Mouse (Mus musculus) adrenal gland, postnatal 4 days (tissue): ENCODE data around the gene Stx6. TPM values are rescaled to one million over a fixed set of nuclear protein-coding genes. Genes with fewer than 3 reads are reported as not detected.

Experiments
- DNase-seq, 2 experiments: peaks; one replicate each; pipeline ENCODE4 v3.0.0; 2021 to 2022; ENCODE audit warnings: low spot score in 2 of 2, mixed read lengths in 2 of 2
- total RNA-seq, 2 experiments: library from RNA; stranded (reverse); gene quantifications; 2 replicates each; pipeline ENCODE4 v1.2.3; 2021

The Stx6 gene
- total RNA-seq, 2 experiments from 2014 or later, result 72.5 to 76.7 TPM

DNA sequence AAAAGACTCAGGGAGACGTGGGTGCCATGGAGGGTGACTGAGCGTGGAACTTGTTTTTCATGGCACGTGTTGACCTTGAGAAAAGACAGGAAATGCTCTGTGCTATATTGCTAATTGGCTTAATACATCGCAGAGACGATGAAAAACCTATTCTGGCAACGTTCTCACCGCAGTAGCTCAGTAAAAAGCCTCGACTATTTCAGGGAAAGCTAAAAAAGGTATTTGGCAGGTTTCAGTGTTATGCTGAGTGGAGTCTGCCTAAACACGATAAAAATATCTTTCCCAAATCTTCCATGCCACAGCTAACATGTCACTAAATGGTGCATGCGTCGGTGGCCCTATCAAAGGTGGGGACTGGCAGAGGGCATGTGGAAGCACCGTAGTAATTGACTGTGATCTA is 94.6 kb downstream of the Stx6 start:
- no peak for DNase-seq

DNA sequence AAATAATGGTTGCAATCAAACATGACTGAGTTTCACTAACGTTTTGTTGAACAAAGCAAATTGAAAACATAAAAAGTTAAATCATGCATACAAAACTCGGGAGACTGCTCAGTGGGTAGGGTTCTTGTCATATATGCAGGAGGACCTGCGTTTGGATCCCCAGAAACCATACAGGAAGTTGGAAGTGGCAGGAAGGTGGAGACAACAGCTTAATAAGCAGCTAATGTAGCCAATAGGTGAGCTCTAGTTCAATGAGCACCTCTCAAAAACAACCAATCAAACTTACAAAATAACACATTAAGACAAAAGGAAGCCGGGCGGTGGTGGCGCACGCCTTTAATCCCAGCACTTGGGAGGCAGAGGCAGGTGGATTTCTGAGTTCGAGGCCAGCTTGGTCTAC is 95.8 kb downstream of the Stx6 start:
- DNase-seq, result no peak

Other genes with a start within 250 kb of the Stx6 start
- 10 to 100 TPM; 12.8 to 14.4 TPM for gene Ier5, start 59.1 kb upstream of the Stx6 start, total RNA-seq
- 10 to 100 TPM; 27.8 to 33.1 TPM for gene Mr1, start 11.9 kb upstream of the Stx6 start, total RNA-seq
- 10 to 100 TPM; 34.2 to 36.5 TPM for gene BC034090, start 85.7 kb downstream of the Stx6 start, total RNA-seq